Comparison of ENCODE assay signal across 1 mouse cellular context in the genomic region with DNA sequence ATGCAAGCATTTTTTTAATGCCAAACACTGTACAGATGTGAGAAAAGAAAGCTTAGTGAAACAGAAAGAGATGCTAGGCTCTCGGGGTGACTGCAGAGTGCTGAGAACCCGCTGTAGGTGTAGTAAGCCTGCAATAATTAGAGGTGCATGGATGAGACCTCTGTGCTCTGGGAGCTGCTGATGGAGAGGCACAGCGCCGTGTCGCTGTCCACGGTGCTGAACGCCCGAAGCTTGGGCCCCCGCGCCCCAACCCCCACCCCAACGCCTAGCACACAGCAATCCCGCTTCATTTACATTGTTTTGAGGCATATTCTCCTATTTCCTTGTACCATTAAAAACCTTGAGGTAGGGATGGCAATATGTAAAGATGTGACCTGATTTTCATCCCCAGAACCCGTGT.
A peak's percentile ranks its signal among the peaks of the same experiment; 100 is the strongest.
TF ChIP-seq lines count a peak whose summit lies in the region.

No protein-coding gene starts in this region.

TF ChIP-seq in myocyte, 11 proteins besides CTCF, POLR2A, EP300 and RAD21 (continued from another document):
- TF ChIP-seq TCF3 (IDR thresholded peaks at IDR 0.05; ENCODE audit: insufficient read length, low read depth) (no peak), REST (IDR thresholded peaks at IDR 0.05; ENCODE audit: insufficient read depth, insufficient read length) (peak; percentile 94)
TF ChIP-seq in myocyte: peak in this region for 1.
